Mouse (Mus musculus): ENCODE results near the gene Rnaseh1.
A peak's percentile ranks its signal among the peaks of the same experiment; 100 is the strongest.

The Rnaseh1 gene

GRCm38 (mm10) chr12:28649141-28650110, at the start of gene Rnaseh1:
Gene Rnaseh1, plus strand, starts transcription at chr12:28649602.
- DNase-seq (ENCODE audit: low read depth) = peak; percentile 95

- no peak for DNase-seq (ENCODE audit: low read depth)
Observed at GRCm38 (mm10) chr12:28602259-28602658, 47.1 kb upstream of the Rnaseh1 start.

- no peak for DNase-seq (ENCODE audit: low read depth)
Observed at GRCm38 (mm10) chr12:28603494-28603893, 45.9 kb upstream of the Rnaseh1 start.

GRCm38 (mm10) chr12:28607546-28608305, 41.7 kb upstream of the Rnaseh1 start:
- no peak for DNase-seq (ENCODE audit: low read depth)

GRCm38 (mm10) chr12:28612391-28612790, 37.0 kb upstream of the Rnaseh1 start:
- DNase-seq (ENCODE audit: low read depth) = no peak

DNA sequence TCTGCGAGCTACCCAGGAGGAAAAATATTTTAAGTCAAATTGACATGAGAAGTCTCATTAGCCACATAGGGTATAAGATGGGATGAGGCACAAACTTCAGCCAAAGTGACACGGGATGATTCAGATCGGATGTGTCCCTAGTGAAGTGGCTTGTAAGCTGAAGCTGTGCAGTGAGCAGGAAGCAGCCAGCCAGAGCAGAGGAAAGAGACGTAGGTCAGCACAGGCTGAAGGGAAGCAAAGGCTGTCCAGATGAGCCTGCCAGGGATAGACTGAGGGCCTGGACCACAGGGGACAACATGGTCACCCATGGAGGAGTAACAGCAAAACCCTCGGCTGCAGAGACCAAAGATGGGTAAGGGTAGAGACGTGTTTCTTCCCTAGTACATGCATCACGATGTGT, 35.0 kb upstream of the Rnaseh1 start:
- DNase-seq (ENCODE audit: low read depth) = no peak

GRCm38 (mm10) chr12:28617297-28617696, 32.1 kb upstream of the Rnaseh1 start:
- no peak for DNase-seq (ENCODE audit: low read depth)

- DNase-seq (ENCODE audit: low read depth) = no peak
Observed at GRCm38 (mm10) chr12:28621451-28622166, 27.8 kb upstream of the Rnaseh1 start.

GRCm38 (mm10) chr12:28622167-28622532, 27.3 kb upstream of the Rnaseh1 start:
- no peak for DNase-seq (ENCODE audit: low read depth)

DNA sequence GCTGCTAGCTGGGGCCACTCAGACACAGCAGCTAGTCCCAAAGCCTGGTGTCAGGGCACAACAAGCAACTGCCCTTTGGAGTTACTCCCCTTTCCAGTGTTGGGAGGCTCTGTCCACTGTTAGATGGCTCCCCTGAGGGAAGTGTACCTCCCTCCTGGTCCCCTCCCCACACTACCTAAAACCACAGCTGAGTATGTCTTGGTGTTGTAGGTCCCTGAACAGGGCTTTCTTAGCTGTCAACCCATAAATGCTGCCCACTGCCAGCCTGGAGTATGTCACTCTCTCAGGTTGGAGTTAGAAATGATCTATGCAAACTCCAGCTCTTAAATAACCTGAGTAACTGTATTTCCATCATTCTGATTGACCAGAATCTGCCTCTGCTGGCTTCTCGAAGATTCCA, 26.8 kb upstream of the Rnaseh1 start:
- no peak for DNase-seq (ENCODE audit: low read depth)

DNA sequence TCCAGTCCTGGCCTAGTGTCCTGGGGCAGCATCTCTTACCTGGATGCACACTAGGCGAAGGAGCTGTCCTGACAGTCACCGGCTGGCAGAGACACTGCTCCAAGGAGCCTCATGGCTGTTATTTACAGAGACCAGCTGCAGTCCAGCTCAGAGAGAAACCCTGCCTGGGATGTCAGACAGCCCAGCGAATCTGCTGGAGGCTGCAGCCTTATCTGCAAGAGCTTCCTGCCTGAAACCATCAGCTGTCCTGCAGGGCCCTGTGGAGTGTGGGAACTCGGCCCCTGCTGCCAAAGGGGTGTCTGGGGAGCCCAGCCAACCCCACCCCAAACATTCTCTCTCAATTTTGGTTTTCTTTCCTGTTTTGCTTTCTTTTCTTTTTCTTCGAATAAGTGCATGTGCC, 26.2 kb upstream of the Rnaseh1 start, which contains the start of gene Colec11:
Colec11 (minus strand) TSS at position 183 of the 400 bp plus-strand sequence.
- DNase-seq (ENCODE audit: low read depth) = no peak

DNA sequence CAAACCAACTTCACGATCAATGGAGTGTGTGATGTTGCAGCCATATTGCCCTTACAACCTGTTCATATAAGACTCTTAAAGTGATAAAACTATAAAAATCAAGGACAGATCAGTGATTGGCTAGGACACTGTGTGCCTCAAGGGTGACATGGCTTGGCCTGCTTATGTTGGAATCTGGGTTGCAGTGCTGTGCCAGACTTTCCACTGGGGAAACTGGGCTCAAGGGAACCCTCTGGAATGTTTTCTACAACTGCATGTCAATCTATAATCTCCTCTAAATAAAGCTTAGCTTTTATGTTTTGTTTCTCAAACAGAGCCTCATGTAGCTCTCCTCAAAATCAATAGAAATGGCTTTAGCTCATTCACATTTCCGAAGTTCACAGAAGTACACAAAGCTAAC, 25.2 kb upstream of the Rnaseh1 start:
- DNase-seq (ENCODE audit: low read depth) = no peak

GRCm38 (mm10) chr12:28625407-28625806, 24.0 kb upstream of the Rnaseh1 start:
- DNase-seq (ENCODE audit: low read depth) = no peak

DNA sequence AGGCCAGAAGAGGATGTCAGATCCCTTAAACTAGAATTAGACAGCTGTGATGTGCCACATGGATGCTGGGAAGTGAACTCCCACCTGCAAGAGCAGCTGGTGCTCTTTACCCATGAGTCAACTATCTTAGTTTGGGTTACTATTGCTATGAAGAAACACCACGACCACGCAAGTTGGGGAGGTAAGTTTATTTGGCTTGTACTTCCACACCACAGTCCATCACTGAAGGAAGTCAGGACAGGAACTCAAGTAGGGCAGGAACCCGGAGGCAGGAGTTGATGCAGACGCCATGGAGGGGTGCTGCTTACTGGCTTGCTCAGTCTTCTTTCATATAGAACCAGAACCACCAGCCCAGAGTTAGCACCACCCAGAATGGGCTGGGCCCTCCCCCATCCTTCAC, 22.3 kb upstream of the Rnaseh1 start:
- DNase-seq (ENCODE audit: low read depth) = no peak

DNA sequence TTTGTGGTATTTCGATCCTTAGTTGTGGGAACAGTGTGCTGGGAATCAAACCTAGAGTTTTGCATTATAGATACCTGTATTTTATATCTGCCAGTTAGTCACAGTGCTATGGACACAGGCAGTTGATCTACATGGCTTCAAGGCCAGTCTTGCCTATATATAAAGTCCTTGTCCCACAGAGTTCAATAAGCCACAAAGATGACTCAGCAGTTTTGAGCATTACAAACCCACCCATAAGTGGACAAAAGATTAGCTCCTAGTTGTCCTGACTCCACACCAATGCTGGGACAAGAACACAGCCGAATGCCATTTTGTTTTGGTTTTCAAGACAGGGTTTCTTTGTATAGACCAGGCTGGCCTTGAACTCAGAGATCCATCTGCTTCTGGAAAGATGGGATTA, 21.0 kb upstream of the Rnaseh1 start:
- DNase-seq (ENCODE audit: low read depth) = no peak

GRCm38 (mm10) chr12:28635058-28635534, 14.3 kb upstream of the Rnaseh1 start:
- DNase-seq (ENCODE audit: low read depth) = peak; percentile 47

GRCm38 (mm10) chr12:28635535-28636476, 13.6 kb upstream of the Rnaseh1 start, which contains the start of gene Rps7:
Gene Rps7, minus strand, starts transcription at chr12:28635953.
- peak; percentile 96 for DNase-seq (ENCODE audit: low read depth)

- DNase-seq (ENCODE audit: low read depth) = no peak
Observed at GRCm38 (mm10) chr12:28636543-28636942, 12.9 kb upstream of the Rnaseh1 start.

GRCm38 (mm10) chr12:28638778-28639177, 10.6 kb upstream of the Rnaseh1 start:
- DNase-seq (ENCODE audit: low read depth) = no peak

DNA sequence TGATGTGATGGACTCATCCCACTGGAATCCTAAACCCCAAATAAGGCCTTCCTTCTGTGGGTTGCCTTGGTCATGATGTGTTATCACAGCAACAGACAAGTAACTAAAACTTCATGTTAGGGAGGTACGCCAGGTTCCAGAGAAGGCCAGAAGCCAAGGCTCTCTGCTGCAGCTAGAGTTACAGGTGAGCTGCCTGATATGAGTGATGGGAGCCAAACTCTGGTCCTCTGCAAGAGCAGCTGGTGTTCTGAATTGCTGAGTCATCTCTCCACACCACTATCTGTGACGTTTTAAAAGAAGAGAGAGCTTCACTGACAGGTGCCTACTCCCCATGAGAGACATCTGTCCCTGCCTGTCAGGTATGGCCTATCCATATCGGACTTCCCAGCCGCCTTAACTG, 13.2 kb downstream of the Rnaseh1 start:
- no peak for DNase-seq (ENCODE audit: low read depth)

- DNase-seq (ENCODE audit: low read depth) = no peak
Observed at GRCm38 (mm10) chr12:28666734-28667133, 17.3 kb downstream of the Rnaseh1 start.

All from NIH3T3 (cell line).